Mouse (Mus musculus): ENCODE measurements at regions not wholly inside any gene's neighbourhood (a gene's known extent, or its start where the extent isn't known, plus 50 kb on each side); places are given as distances from the start of the nearest gene placed in this dataset.

- no peak for DNase-seq
Observed at GRCm38 (mm10) chr8:35243555-35243954, 522.0 kb upstream of the Gm19410 start.

DNA sequence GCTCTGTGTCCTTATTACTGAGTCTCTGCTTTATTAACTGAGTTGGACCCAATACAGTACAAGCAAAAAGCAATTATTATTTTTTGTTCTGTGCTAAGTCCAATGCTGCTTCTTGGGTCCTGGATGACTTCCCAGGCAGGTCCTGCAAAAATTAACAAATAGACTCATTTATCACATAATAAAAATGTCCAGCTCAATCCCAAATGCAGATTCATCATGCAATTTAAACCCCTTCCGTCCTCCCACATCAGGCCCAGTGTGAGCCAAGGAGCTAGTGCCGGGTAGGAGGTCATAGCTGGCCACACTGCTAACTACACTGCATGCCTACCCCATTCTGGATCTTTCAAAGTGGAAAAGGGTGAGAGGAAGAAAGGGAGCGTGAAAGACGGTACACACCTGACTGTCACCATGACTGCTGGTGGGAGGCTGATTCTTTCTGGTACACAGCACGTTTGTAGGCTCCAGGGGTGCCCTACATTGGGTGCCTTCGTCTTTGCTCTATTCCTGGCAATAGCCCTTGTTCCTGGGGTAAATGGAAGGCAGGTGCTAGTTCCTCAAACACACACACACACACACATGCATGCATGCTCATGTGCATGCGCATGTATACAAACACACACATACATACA, 515.7 kb upstream of the Gm19410 start:
- no peak for DNase-seq

DNA sequence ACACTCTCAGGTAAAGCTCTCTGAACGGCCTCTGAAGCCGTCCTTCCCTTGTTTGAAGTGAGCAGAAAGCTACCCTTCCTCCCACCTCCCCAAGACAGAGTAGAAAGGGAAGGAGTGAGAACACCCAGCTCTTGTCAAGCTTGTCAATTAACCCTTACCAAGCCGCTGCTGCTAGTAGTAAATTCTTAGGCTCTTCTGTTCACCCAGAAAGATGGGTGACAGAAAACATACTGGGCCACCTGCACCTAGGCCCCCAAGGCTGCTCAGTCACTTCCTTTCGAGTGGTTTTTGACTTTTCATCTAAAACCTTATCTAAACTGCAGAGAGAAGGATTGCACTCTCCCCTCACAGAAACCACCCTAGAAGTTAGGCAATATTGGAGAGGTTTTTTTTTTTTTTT, 514.9 kb upstream of the Gm19410 start:
- no peak for DNase-seq

GRCm38 (mm10) chr8:35253946-35254345, 511.6 kb upstream of the Gm19410 start:
- no peak for DNase-seq

DNA sequence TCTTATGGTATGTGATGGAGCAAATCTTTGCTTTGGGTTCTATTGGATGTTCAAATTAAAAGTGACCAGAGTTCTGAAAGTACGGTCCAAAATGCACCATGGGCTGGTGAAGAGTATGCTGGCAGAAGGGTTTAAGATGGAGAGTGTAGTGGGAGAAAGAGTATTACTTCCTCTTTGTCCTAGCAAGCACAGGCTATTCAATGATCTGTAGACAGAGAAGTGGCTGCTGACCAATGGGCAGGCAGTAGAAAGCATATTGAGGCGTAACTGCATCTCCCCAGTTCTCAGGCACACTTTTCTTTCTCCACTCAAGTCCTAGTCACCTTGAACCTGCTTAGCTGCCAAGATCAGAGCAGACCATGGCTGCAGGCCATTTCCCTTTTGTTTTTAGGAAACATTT, 510.3 kb upstream of the Gm19410 start:
- no peak for DNase-seq

- peak in 1 of 2 experiments; percentile 11 for DNase-seq
Observed at GRCm38 (mm10) chr8:35256958-35257357, 508.6 kb upstream of the Gm19410 start.

DNA sequence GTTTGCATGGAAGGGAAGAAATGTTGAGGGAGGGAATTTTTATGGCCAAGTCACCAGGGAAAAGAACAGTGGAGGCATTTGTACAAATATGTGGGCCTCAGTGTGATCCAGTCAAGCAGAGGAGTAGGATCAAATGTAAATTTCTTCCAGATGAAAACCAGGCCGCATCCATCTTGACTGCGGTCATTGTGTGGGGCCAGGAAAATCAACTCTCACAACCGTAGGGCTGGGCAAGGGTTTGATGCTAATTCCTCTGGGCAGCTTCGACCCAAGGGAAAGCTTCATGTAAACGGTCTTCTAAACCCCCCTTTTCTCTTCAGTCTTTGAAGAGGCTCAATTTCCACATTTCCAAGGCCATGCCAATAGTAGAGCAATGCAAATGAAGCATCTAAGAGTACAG, 497.4 kb upstream of the Gm19410 start:
- no peak for DNase-seq

DNA sequence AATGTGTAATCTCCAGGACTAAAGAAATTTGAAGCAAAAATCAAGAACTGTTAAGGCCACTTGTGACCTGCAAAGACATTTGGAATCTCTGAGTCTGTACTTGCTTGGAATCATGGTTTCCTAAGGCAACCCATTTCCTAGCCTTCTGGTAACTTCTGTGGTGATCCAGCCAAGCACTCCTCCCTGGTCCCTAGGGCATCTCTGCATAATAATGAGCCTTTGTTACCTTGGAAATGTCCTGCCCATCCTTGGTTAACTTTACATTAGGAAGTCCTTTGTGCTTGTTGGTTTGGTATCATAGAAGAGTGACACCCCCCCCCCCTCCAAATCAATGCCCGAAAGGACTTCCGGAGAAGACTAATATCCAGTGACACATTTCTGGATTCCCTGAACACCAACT, 496.6 kb upstream of the Gm19410 start:
- DNase-seq: no peak

- DNase-seq: no peak
Observed at GRCm38 (mm10) chr8:35275972-35276371, 489.6 kb upstream of the Gm19410 start.

GRCm38 (mm10) chr8:35276460-35276859, 489.1 kb upstream of the Gm19410 start:
- no peak for DNase-seq

- DNase-seq: no peak
Observed at GRCm38 (mm10) chr8:35278946-35279345, 486.6 kb upstream of the Gm19410 start.

DNA sequence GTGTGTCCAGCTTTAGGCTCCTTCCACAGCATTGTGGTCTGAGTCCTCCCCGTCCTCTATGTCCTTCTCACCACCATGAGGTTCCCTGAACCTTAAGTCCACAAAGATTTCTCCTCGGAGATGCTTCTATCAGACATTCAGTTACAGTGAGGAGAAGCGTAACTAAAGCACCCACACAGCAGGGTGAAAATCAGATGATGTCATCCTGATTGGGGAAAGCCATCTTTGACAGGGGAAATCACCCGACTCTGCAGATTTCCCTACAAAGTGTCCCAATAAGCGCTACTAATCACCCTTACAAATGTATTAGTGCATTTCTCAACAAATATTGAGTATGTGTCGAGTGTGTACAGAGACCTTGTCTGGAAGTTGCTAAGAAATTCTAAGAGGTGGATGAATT, 484.8 kb upstream of the Gm19410 start:
- no peak for DNase-seq

DNA sequence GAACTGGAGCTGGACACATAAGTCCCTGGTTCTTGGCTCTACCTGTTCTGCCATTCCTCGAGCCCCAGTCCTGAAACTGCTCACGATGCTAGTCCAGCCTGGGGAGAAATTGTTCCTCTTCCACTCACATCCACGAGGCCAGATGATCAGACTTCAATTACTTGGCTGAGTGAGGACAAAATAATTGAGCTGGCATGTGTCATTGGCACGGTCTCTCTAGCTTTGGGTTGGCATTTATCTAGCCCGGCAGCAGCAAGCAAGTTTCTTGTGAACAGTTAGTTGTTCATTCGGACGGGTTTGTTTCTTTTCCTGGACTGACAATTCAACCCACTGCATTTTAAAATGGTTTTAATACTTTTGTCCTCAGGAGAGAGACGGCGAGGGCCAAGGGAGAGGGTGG, 482.2 kb upstream of the Gm19410 start:
- DNase-seq: no peak

DNA sequence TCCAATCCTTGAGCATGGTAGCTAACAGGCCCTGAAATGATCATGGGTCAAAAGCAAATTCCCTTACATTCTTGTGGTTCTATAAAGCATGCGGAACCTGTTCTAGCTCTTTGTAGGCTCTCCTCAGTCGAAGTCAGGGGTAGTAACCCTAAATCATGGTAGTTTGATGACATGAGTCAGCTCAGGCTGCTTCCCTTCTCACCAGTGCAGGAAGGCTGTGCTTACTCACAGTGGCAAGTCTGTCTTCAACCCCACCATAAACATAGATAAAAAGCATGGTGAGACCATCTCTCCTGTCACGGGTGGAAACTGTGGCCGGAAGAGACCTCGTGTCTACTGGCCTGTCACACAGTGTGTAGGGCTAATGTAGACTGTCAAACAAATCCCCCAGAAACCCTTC, 476.6 kb upstream of the Gm19410 start:
- DNase-seq: no peak

GRCm38 (mm10) chr8:35289967-35290366, 475.6 kb upstream of the Gm19410 start:
- DNase-seq: no peak

DNA sequence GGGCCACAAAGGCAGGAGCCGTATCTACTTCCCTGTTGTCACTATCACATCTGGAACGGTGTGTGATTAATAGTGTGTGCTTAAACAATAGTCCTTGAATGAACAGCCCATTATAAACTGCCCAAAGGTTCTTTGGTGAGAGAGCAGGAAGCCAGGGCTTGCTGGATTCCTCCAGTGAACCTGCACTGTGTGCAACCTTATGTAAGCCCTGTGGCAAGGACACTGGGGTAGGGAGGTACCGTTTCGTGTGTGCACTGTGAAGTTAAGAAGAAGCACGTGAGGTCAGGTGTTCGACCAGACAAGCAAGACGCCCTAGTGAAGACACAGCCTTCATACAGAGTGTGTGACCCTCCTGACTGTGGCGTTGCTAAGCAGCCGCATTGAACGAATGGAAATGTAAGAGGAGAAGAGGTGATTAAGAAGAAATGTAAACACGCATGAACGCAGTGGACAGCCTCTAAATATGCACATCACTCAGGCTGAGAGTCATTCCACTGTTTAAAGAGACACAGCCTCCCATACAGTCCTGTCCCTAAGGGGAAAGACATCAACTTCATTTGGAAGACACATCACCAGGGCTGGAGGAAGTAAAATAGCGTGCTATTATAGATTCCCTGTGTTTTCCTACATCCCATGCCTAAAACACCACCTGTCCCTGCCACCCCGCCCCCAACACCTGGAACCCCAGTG, 472.0 kb upstream of the Gm19410 start:
- no peak for DNase-seq

- no peak for DNase-seq
Observed at GRCm38 (mm10) chr8:35296936-35297335, 468.7 kb upstream of the Gm19410 start.

GRCm38 (mm10) chr8:35299088-35299487, 466.5 kb upstream of the Gm19410 start:
- DNase-seq: no peak

DNA sequence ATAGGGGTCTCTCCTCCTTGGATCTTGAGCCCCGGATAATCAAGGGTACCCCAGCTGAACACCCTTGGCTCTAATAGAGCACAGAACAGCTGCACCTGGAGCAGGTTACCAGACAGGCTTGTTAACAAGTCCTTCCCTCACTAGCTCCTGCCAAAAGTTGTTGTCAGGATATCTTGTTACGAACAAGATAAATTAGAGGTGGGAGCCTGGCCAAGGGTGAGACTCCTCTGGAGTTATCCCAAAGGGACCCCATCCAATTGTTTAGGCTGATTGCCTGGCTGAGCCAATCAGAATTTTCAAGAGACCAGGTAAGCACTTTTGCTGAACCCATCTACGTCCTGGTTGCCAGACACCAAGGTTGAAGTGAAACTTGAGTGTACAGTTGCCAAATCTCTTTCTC, 465.2 kb upstream of the Gm19410 start:
- DNase-seq: no peak

DNA sequence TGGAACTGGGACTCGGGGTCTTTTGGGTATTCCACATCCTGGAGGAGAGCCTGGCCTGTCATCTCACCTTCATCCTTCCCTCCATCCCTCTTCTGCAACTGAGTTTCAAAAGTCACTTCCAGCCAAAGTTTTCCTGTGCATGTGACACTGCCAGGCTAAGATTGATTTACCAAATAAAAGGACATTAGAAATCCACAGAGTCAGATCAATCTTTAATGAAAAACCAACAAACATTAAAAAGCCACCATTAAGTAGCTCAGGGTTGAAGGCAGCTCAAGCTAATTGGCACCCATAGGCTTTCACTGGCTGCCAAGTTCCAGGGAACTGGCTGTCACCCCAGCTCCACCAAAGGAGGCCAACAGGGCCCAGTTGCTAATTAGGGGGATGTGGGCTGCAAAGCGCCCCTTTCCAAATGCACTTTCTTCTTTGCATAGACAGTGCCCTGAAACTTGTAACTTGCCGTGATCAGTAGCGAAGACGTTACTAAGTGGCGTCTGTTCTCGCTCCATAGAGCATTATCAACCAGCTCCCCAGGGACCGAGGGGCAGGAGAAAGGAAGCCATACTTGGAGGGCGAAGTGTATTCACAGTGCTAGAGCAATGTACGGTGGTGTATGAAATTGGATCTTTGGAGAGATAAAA, 464.6 kb upstream of the Gm19410 start:
- peak; percentile 17 to 19 for DNase-seq

DNA sequence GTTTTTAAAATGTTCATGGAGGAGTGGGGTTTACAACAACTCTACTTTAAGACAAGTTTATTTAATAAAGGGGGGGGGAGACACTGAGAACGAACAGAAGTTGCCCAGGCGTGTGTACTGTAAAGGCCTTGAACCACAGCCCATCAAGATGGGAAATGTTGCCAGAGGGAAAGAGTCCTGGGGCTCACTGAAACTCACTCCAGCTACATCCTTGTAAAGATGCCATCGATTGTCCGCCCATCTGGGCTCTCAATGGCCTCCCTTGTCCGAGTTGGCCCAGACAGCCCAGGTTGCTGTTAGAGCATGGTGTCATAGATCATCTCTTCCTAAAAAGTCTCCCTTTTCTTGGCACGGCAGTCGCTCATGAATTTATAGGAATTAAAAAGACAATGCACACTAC, 462.7 kb upstream of the Gm19410 start:
- no peak for DNase-seq

DNA sequence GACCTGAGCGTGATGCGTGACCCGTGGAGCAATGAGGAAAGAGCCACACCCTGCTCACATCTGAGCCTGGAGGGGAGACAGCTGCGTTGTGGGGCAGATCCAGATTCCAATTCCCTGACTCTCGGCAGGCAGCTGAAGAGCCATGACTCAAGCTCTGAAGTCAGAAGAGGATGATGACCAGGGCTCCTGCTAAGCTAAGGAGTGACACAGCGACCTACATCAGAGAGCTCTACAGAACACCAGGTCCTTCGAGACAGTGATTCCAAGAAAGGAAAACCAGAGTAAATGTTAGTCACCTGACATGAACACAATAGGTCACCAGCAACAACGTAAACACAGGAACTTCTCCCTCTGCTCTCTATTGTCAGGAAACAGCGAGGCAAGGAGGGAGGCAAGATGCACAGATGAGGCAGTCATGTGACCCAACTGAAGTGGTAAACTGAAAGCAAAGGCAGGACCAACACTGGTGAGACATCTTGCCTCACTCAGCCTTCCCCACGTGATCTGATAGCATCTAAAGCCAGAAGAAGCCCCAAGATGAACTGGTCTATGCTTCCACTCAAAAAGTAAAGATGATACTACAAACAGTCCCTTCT, 444.2 kb upstream of the Gm19410 start:
- no peak for DNase-seq

- DNase-seq: no peak
Observed at GRCm38 (mm10) chr8:35323180-35323975, 442.2 kb upstream of the Gm19410 start.
